Mouse (Mus musculus): Measurements from ENCODE around the gene Scd2. TPM values are rescaled to one million over a fixed set of nuclear protein-coding genes. Genes with fewer than 3 reads are reported as not detected.
A peak's percentile ranks its signal among the peaks of the same experiment; 100 is the strongest.
"Not testable (repeated sequence)": the region's sequence is repeated elsewhere in the genome, so short reads cannot be mapped to it uniquely, and the experiment has no call there.

Gene Scd2
- total RNA-seq, 1 experiment from 2014 or later, result 126 TPM

- no peak for ATAC-seq (replicated peaks in 1 of 2; ENCODE audit: insufficient read depth in 1 of 2, low FRiP score in 2 of 2, low TSS enrichment in 1 of 2, low read depth in 1 of 2, poor library complexity in 2 of 2, severe bottlenecking in 2 of 2)
Observed at GRCm38 (mm10) chr19:44265911-44266337, 27.6 kb upstream of the Scd2 start.

DNA sequence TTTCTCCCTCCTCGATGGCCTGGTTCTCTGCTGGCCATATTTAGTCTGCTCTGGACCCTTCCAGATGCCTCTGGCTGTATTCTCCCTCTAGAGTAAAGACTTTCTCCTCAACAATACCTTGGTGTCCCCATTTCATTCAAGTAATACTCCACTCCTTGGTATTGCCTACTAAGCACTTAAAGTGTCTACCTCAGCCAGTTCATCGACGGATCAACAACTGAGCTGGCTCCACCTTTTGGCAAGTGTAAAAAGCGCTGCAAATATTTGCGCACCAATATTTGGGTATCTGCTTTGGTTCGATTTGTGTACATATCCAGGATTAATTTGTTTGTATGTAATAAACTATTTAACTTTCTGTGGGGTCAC lies 27.0 kb upstream of the Scd2 start:
- ATAC-seq (replicated peaks in 1 of 2; ENCODE audit: insufficient read depth in 1 of 2, low FRiP score in 2 of 2, low TSS enrichment in 1 of 2, low read depth in 1 of 2, poor library complexity in 2 of 2, severe bottlenecking in 2 of 2), result no peak

DNA sequence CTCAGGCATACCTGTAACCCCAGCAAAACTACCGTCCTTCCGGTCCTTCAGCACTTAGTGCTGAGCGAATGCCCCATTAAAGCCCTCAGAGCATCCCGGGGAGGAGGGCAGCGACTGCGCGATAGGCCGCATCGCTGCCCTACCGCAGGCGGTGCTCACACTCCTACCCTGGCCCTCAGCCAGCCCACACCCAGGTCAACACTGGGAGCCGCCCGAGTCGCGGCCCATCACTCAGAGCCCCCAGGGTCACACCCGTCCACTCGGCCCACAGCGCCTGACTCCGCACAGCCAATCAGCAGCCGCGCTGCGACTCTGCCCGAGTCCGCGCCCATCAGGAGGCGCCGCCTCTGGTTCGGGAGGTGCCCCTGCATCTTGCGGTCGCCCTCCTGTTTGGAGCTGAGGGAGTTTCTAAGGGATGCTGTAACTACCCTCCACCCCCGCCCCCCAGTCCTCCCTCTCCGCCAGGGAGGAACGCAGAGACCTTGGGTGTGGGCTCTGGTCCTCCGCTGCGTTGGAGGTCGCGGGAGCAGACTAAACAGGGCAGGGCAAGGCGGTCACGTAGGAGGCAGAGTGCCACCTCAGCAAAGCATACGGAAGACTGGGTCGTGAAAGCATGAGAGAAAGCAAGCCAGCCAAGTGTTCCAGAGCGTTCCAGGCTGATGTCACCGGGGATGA lies 26.5 kb upstream of the Scd2 start:
- peak; percentile 89 to 97 for ATAC-seq (replicated peaks in 1 of 2; ENCODE audit: insufficient read depth in 1 of 2, low FRiP score in 2 of 2, low TSS enrichment in 1 of 2, low read depth in 1 of 2, poor library complexity in 2 of 2, severe bottlenecking in 2 of 2)

- ATAC-seq (replicated peaks in 1 of 2; ENCODE audit: insufficient read depth in 1 of 2, low FRiP score in 2 of 2, low TSS enrichment in 1 of 2, low read depth in 1 of 2, poor library complexity in 2 of 2, severe bottlenecking in 2 of 2), result no peak
Observed at GRCm38 (mm10) chr19:44267499-44268002, 25.9 kb upstream of the Scd2 start.

GRCm38 (mm10) chr19:44273711-44274110 lies 19.8 kb upstream of the Scd2 start:
- no peak for ATAC-seq (replicated peaks in 1 of 2; ENCODE audit: insufficient read depth in 1 of 2, low FRiP score in 2 of 2, low TSS enrichment in 1 of 2, low read depth in 1 of 2, poor library complexity in 2 of 2, severe bottlenecking in 2 of 2)

GRCm38 (mm10) chr19:44274452-44274851 lies 19.0 kb upstream of the Scd2 start:
- no peak for ATAC-seq (replicated peaks in 1 of 2; ENCODE audit: insufficient read depth in 1 of 2, low FRiP score in 2 of 2, low TSS enrichment in 1 of 2, low read depth in 1 of 2, poor library complexity in 2 of 2, severe bottlenecking in 2 of 2)

DNA sequence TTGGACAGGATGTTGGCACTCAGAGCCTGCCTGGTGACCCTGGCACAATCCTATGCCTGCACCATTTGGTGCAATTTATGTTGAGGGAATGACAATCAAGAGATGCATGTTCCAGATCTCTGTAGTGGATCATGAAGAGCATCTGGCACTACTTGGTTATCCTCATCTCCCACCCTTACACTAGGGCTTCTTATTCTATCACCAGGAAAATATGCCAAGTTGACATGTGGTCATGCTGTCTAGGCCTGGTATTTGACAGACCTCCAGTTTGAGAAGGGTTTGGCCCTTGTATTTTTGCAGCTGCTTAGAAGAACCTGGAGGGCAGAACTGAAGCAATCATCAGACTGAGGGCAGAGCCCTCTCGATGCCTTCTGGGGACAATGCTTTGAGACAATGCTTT lies 18.1 kb upstream of the Scd2 start:
- no peak for ATAC-seq (replicated peaks in 1 of 2; ENCODE audit: insufficient read depth in 1 of 2, low FRiP score in 2 of 2, low TSS enrichment in 1 of 2, low read depth in 1 of 2, poor library complexity in 2 of 2, severe bottlenecking in 2 of 2)

DNA sequence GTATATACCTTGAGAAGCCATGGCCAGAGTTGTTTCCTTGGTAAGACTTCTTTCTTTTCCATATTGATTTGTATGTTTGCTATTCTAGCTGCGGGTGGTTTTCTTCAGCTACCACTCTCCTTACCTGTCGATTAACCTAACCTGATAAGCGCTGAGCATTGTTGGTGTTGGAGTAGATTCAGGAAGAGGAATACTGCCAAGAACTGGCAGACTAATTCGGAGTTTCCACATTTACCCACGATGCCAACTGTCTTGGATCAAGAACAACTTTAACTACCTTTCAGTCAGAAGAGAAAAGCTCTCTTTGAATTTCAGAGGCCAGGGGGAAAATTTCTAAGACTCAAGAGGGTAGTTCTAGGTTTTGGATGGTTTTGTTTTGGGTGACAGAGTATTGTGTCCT lies 16.6 kb upstream of the Scd2 start:
- no peak for ATAC-seq (replicated peaks in 1 of 2; ENCODE audit: insufficient read depth in 1 of 2, low FRiP score in 2 of 2, low TSS enrichment in 1 of 2, low read depth in 1 of 2, poor library complexity in 2 of 2, severe bottlenecking in 2 of 2)

GRCm38 (mm10) chr19:44277931-44278330 lies 15.5 kb upstream of the Scd2 start:
- ATAC-seq (replicated peaks in 1 of 2; ENCODE audit: insufficient read depth in 1 of 2, low FRiP score in 2 of 2, low TSS enrichment in 1 of 2, low read depth in 1 of 2, poor library complexity in 2 of 2, severe bottlenecking in 2 of 2), result no peak

DNA sequence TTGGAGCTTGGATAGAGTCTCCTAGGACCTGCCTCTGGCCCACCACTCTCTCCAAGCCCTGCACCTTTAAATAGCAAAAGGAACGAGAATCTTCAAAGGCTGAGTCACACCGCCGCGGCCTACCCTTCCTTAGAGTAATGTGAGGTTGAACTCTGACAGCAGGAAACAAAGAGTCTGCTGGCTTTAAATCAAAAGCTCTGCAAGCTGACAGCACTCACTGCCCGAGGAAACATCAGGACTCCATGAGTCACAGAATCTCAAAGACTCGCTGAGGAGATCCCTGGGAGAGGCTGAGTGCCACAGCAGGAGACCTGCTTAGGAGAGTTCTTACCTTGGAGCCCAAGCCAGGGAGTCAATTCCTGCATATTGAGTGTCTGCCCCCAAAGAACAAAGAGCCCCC lies 12.7 kb upstream of the Scd2 start:
- ATAC-seq (replicated peaks in 1 of 2; ENCODE audit: insufficient read depth in 1 of 2, low FRiP score in 2 of 2, low TSS enrichment in 1 of 2, low read depth in 1 of 2, poor library complexity in 2 of 2, severe bottlenecking in 2 of 2), result peak; percentile 65 to 72

GRCm38 (mm10) chr19:44281825-44282447 lies 11.5 kb upstream of the Scd2 start:
- ATAC-seq (replicated peaks in 1 of 2; ENCODE audit: insufficient read depth in 1 of 2, low FRiP score in 2 of 2, low TSS enrichment in 1 of 2, low read depth in 1 of 2, poor library complexity in 2 of 2, severe bottlenecking in 2 of 2), result not testable (repeated sequence)

DNA sequence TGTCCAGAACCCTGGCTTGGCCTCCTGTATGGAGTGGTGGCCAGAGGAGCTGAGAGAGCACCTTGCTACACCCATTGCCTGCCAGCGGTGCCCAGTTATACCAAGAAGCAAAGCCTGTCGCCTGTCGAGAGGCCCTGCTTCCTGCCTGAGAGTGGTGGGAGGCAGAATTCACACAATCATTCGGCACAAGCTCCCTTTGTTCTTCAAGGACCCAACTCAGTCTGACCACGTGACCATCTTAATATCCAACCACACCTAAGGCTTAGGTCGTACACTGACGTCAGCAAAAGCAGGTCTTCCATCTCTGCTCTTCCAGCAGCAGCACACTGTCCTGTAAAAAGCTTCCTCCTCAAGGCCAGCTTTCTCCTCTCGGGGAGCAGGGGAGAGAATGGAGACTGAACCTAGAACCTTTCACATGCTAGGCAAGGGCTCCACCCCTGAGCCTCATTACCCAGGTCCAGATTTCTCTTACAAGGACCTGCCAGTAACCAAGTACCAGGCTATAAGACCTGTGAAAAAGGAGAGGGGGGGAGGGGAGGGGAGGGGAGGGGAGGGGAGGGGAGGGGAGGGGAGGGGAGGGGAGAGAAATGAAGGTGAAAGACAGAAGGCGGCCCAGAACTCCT lies 10.8 kb upstream of the Scd2 start:
- ATAC-seq (replicated peaks in 1 of 2; ENCODE audit: insufficient read depth in 1 of 2, low FRiP score in 2 of 2, low TSS enrichment in 1 of 2, low read depth in 1 of 2, poor library complexity in 2 of 2, severe bottlenecking in 2 of 2), result no peak

DNA sequence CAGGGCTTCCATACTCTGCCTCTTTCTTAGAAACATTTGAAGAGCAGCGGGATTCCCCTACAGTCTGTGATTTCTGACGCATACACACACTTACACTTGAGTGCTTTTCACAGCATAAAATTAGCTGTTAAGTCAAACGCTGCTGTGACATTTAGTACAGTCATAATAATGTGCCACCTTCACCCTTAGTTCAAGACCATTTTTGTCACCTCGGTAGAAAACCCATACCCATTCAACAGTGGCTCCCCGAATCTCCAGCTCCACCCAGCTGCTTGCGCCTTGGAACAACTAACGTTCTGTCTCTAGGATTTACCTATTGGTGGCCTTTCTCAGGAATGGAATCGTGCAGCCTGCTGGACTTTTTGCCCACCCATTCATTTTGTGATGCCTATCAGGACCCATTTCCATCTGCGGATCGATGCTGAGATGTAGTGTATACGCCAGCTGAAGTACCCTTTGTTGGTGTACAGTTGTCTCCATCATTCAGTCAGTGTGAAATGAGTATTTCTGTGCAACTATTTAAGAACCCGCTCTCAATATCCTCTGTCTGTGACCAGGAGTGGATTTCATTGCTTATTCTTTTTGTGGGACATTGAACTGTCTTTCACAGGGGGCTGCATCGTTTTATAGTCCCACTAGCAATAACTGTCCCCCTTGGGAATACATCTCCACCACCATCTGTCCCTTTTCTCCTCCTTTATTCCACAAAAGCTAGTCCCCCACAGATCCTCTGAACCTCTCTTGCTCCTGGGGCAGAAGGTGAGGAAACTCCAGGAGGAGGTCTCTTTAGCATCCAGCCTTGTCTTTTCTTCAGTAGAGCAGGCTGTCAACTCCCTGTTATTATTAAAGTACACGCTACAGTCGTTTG lies 10.1 kb upstream of the Scd2 start:
- no peak for ATAC-seq (replicated peaks in 1 of 2; ENCODE audit: insufficient read depth in 1 of 2, low FRiP score in 2 of 2, low TSS enrichment in 1 of 2, low read depth in 1 of 2, poor library complexity in 2 of 2, severe bottlenecking in 2 of 2)

DNA sequence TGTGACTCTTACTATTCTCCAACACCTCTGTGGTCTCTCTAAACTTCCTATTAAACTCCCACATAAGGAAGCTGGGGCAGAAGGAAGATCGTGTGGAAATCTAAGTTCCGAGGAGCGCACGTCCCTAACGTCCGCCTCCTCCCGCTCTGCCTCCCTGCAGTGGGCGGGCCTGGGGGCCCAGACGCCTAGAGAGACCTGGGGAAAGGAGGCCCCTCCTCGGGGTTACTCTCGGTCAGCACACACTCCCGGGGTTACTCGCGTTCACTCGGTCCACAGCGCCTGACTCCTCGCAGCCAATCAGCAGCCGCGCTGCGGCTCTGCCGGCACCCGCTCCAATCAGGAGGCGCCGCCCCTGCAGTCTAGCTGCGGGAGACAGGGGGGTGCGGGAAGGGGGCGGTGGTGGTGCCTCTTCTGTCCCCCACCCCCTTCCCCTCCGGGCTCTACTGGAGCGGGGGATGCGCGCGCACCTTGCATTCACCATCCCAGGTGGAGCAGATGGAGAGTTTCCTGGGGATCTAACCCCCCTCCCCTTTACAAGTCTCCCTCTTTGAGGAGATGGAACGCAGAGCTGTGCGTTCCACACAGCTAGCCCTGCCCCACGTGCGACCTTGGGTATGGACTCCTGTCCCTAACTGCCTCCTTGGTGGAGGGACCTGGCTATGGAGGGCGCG lies 9.3 kb upstream of the Scd2 start:
- peak; percentile 88 to 93 for ATAC-seq (replicated peaks in 1 of 2; ENCODE audit: insufficient read depth in 1 of 2, low FRiP score in 2 of 2, low TSS enrichment in 1 of 2, low read depth in 1 of 2, poor library complexity in 2 of 2, severe bottlenecking in 2 of 2)

- ATAC-seq (replicated peaks in 1 of 2; ENCODE audit: insufficient read depth in 1 of 2, low FRiP score in 2 of 2, low TSS enrichment in 1 of 2, low read depth in 1 of 2, poor library complexity in 2 of 2, severe bottlenecking in 2 of 2), result peak in 1 of 2 experiments; percentile 1; a peak in 1 of 4 replicates
Observed at GRCm38 (mm10) chr19:44284723-44285122, 8.8 kb upstream of the Scd2 start.

DNA sequence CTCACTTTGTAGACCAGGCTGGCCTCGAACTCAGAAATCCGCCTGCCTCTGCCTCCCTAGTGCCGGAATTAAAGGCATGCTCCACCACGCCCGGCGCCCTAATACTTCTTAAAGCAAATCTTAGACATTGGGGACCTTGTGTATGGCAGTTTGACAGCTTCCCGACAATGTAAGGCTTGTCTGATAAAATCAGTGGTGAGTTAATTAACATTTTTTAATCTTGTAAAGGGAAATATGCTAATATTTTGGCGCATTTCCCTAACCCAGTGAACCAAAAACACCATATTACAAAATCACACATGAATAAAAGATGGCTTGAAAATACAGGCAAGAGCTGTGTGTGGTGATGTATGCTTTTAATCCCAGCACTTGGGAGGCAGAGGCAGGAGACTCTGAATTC lies 7.9 kb upstream of the Scd2 start:
- no peak for ATAC-seq (replicated peaks in 1 of 2; ENCODE audit: insufficient read depth in 1 of 2, low FRiP score in 2 of 2, low TSS enrichment in 1 of 2, low read depth in 1 of 2, poor library complexity in 2 of 2, severe bottlenecking in 2 of 2)

- ATAC-seq (replicated peaks in 1 of 2; ENCODE audit: insufficient read depth in 1 of 2, low FRiP score in 2 of 2, low TSS enrichment in 1 of 2, low read depth in 1 of 2, poor library complexity in 2 of 2, severe bottlenecking in 2 of 2), result no peak
Observed at GRCm38 (mm10) chr19:44286109-44286508, 7.4 kb upstream of the Scd2 start.
